Mouse (Mus musculus) spleen, postnatal 14 days (tissue): ENCODE measurements around the gene Rnf145.
"Not testable (repeated sequence)": the region's sequence is repeated elsewhere in the genome, so short reads cannot be mapped to it uniquely, and the experiment has no call there.

ENCODE experiments used
- DNase-seq, 2 experiments: peaks; one replicate each; pipeline ENCODE4 v3.0.0; 2021 to 2022; ENCODE audit warnings: low spot score in 2 of 2

Rnf145 gene

GRCm38 (mm10) chr11:44562389-44563135, 43.8 kb downstream of the Rnf145 start:
- DNase-seq: no peak

- DNase-seq: no peak
Measured at GRCm38 (mm10) chr11:44564245-44564864, 45.6 kb downstream of the Rnf145 start.

- DNase-seq: no peak
Measured at GRCm38 (mm10) chr11:44564940-44565339, 46.2 kb downstream of the Rnf145 start.

GRCm38 (mm10) chr11:44570336-44570735, 51.6 kb downstream of the Rnf145 start:
- DNase-seq: not testable (repeated sequence)

- no peak for DNase-seq
Measured at GRCm38 (mm10) chr11:44572781-44573180, 54.0 kb downstream of the Rnf145 start.

- no peak for DNase-seq
Measured at GRCm38 (mm10) chr11:44573396-44573795, 54.6 kb downstream of the Rnf145 start.

- DNase-seq: no peak
Measured at GRCm38 (mm10) chr11:44574391-44574790, 55.6 kb downstream of the Rnf145 start.

- peak; percentile 39 to 54 for DNase-seq
Measured at GRCm38 (mm10) chr11:44574820-44575219, 56.1 kb downstream of the Rnf145 start.

- no peak for DNase-seq
Measured at GRCm38 (mm10) chr11:44577911-44578310, 59.1 kb downstream of the Rnf145 start.

- DNase-seq: peak in 1 of 2 experiments; percentile 40
Measured at GRCm38 (mm10) chr11:44581277-44581683, 62.5 kb downstream of the Rnf145 start.

- peak in 1 of 2 experiments; percentile 57 for DNase-seq
Measured at GRCm38 (mm10) chr11:44586047-44586696, 67.4 kb downstream of the Rnf145 start.

GRCm38 (mm10) chr11:44593016-44593415, 74.3 kb downstream of the Rnf145 start:
- no peak for DNase-seq

GRCm38 (mm10) chr11:44594768-44595167, 76.0 kb downstream of the Rnf145 start:
- no peak for DNase-seq

GRCm38 (mm10) chr11:44606881-44607280, 88.1 kb downstream of the Rnf145 start:
- DNase-seq: no peak

GRCm38 (mm10) chr11:44608646-44609045, 89.9 kb downstream of the Rnf145 start:
- no peak for DNase-seq

- DNase-seq: peak; percentile 61 to 77
Measured at GRCm38 (mm10) chr11:44610971-44611781, 92.4 kb downstream of the Rnf145 start.

- no peak for DNase-seq
Measured at GRCm38 (mm10) chr11:44612156-44612555, 93.4 kb downstream of the Rnf145 start.

- peak in 1 of 2 experiments; percentile 21 for DNase-seq
Measured at GRCm38 (mm10) chr11:44612681-44613410, 94.1 kb downstream of the Rnf145 start.

GRCm38 (mm10) chr11:44613411-44614180, 94.8 kb downstream of the Rnf145 start:
- no peak for DNase-seq
